Mouse (Mus musculus) embryonic fibroblast, embryonic 13.5 days (primary cell): ENCODE measurements around the gene Dnal4.

Experiments used
- CTCF ChIP-seq: IDR thresholded peaks from 2 replicates; pipeline ENCODE4 v1.5.1; 2011; ENCODE audit warnings: mild to moderate bottlenecking, control low read depth, low read length, moderate library complexity, borderline replicate concordance; ENCODE audit not compliant: insufficient read depth
- POLR2A ChIP-seq: IDR thresholded peaks from 2 replicates; pipeline ENCODE4 v1.6.1; 2011; ENCODE audit warnings: low read depth, mild to moderate bottlenecking, control low read depth, low read length, moderate library complexity

GRCm38 (mm10) chr15:79755977-79756625, 21.5 kb downstream of the Dnal4 start:
- no peak for TF ChIP-seq CTCF
- TF ChIP-seq POLR2A: no peak
